Mouse (Mus musculus) MEL (cell line): ENCODE measurements at regions not wholly inside any gene's neighbourhood (a gene's known extent, or its start where the extent isn't known, plus 50 kb on each side); places are given as distances from the start of the nearest gene placed in this dataset.

Experiments used
- DNase-seq: peaks from one replicate; pipeline ENCODE4 v3.0.0; 2011; ENCODE audit warnings: low read depth, low spot score
- H3K27ac ChIP-seq: 2 replicates; pipeline ENCODE4 v1.5.1; 2012; ENCODE audit warnings: low read depth, mild to moderate bottlenecking, control low read depth, low read length, moderate library complexity; ENCODE audit not compliant: control insufficient read depth
- H3K27me3 ChIP-seq, 2 experiments: fragments of 150-350 bp in 1 of 2; sonication (generic) in 1 of 2; 2 replicates each; pipeline ENCODE4 v1.6.1; 2012; ENCODE audit warnings: low read length in 2 of 2, mild to moderate bottlenecking in 2 of 2, improper control_type of control experiment in 1 of 2, moderate library complexity in 1 of 2; ENCODE audit not compliant: insufficient read depth in 2 of 2, control insufficient read depth in 1 of 2
- H3K36me3 ChIP-seq, 2 experiments: 2 replicates each; pipeline ENCODE4 v1.6.1; 2012 to 2014; ENCODE audit warnings: low read length in 2 of 2, improper control_type of control experiment in 1 of 2, inconsistent platforms in 1 of 2, mild to moderate bottlenecking in 1 of 2; ENCODE audit not compliant: insufficient read depth in 2 of 2, control insufficient read depth in 1 of 2
- H3K4me1 ChIP-seq, 2 experiments: fragments of 150-350 bp in 1 of 2; sonication (generic) in 1 of 2; 2 replicates each; pipeline ENCODE4 v1.6.1; 2012; ENCODE audit warnings: low read length in 2 of 2, improper control_type of control experiment in 1 of 2, mild to moderate bottlenecking in 1 of 2; ENCODE audit not compliant: insufficient read depth in 2 of 2, control insufficient read depth in 1 of 2
- H3K4me3 ChIP-seq, 2 experiments: fragments of 150-350 bp in 1 of 2; sonication (generic) in 1 of 2; 2 replicates each; pipeline ENCODE4 v1.5.1; 2012; ENCODE audit warnings: low read depth in 2 of 2, low read length in 2 of 2, mild to moderate bottlenecking in 2 of 2, moderate library complexity in 2 of 2, control low read depth in 1 of 2, improper control_type of control experiment in 1 of 2; ENCODE audit not compliant: control insufficient read depth in 1 of 2, insufficient read depth in 1 of 2
- H3K79me2 ChIP-seq: 2 replicates; pipeline ENCODE4 v1.6.1; 2012; ENCODE audit warnings: mild to moderate bottlenecking, low read length, moderate library complexity; ENCODE audit not compliant: control insufficient read depth, poor library complexity, insufficient read depth
- H3K9ac ChIP-seq: 2 replicates; pipeline ENCODE4 v1.6.1; 2012; ENCODE audit warnings: low read depth, mild to moderate bottlenecking, control low read depth, low read length, moderate library complexity; ENCODE audit not compliant: control insufficient read depth, poor library complexity, severe bottlenecking
- H3K9me3 ChIP-seq: fragments of 150-350 bp; sonication (generic); replicated peaks from 2 replicates; pipeline ENCODE4 v1.6.1; 2012; ENCODE audit warnings: mild to moderate bottlenecking, low read length, improper control_type of control experiment, moderate library complexity; ENCODE audit not compliant: insufficient read depth
- CHD2 ChIP-seq: IDR thresholded peaks from 2 replicates; pipeline ENCODE4 v1.6.1; 2011; ENCODE audit warnings: low read length, improper control_type of control experiment
- CTCF ChIP-seq, 3 experiments: IDR thresholded peaks in 2 of 3; conservative IDR thresholded peaks in 1 of 3; 2 replicates each; pipeline ENCODE4 v1.5.1; 2011 to 2012; ENCODE audit warnings: low read length in 3 of 3, low read depth in 2 of 3, mild to moderate bottlenecking in 2 of 3, improper control_type of control experiment in 1 of 3, inconsistent platforms in 1 of 3, mixed read lengths in 1 of 3, moderate library complexity in 1 of 3; ENCODE audit not compliant: control insufficient read depth in 1 of 3, insufficient read depth in 1 of 3, poor library complexity in 1 of 3, severe bottlenecking in 1 of 3
- E2F4 ChIP-seq: IDR thresholded peaks from 2 replicates; pipeline ENCODE4 v1.6.1; 2011; ENCODE audit warnings: low read depth, low read length, improper control_type of control experiment, borderline replicate concordance
- HCFC1 ChIP-seq: IDR thresholded peaks from 2 replicates; pipeline ENCODE4 v1.6.1; 2012; ENCODE audit warnings: low read depth, mild to moderate bottlenecking, inconsistent platforms, low read length, improper control_type of control experiment, moderate library complexity
- KAT2A ChIP-seq: conservative IDR thresholded peaks from 2 replicates; pipeline ENCODE4 v1.6.1; 2012; ENCODE audit warnings: low read depth, low read length, improper control_type of control experiment, inconsistent platforms
- MAFK ChIP-seq: IDR thresholded peaks from 2 replicates; pipeline ENCODE4 v1.6.1; 2011; ENCODE audit warnings: low read depth, mild to moderate bottlenecking, low read length, improper control_type of control experiment, borderline replicate concordance
- MAX ChIP-seq: IDR thresholded peaks from 2 replicates; pipeline ENCODE4 v1.6.1; 2011; ENCODE audit warnings: low read length, improper control_type of control experiment
- MXI1 ChIP-seq: IDR thresholded peaks from 2 replicates; pipeline ENCODE4 v1.6.1; 2011; ENCODE audit warnings: mild to moderate bottlenecking, low read depth, low read length, improper control_type of control experiment
- MYB ChIP-seq: IDR thresholded peaks from 2 replicates; pipeline ENCODE4 v1.6.1; 2011; ENCODE audit warnings: mild to moderate bottlenecking, low read depth, low read length, improper control_type of control experiment
- MYC ChIP-seq: IDR thresholded peaks from 2 replicates; pipeline ENCODE4 v1.6.1; 2011; ENCODE audit warnings: low read depth, mild to moderate bottlenecking, low read length, improper control_type of control experiment, moderate library complexity
- NELFE ChIP-seq: IDR thresholded peaks from 2 replicates; pipeline ENCODE4 v1.6.1; 2011; ENCODE audit warnings: low read depth, low read length, improper control_type of control experiment
- POLR2A ChIP-seq, 2 experiments: IDR thresholded peaks; 2 replicates each; pipeline ENCODE4 v1.6.1; 2011 to 2012; ENCODE audit warnings: low read length in 2 of 2, mild to moderate bottlenecking in 2 of 2, control low read depth in 1 of 2, improper control_type of control experiment in 1 of 2, low read depth in 1 of 2, moderate library complexity in 1 of 2; ENCODE audit not compliant: control insufficient read depth in 1 of 2, insufficient read depth in 1 of 2, poor library complexity in 1 of 2
- POLR2AphosphoS2 ChIP-seq: IDR thresholded peaks from 2 replicates; pipeline ENCODE4 v1.6.1; 2011; ENCODE audit warnings: low read length, improper control_type of control experiment
- POLR2AphosphoS5 ChIP-seq: IDR thresholded peaks from 2 replicates; pipeline ENCODE4 v1.6.1; 2012; ENCODE audit warnings: low read depth, borderline replicate concordance, mild to moderate bottlenecking, inconsistent platforms, low read length, moderate library complexity, mixed read lengths
- RAD21 ChIP-seq: IDR thresholded peaks from 2 replicates; pipeline ENCODE4 v1.6.1; 2011; ENCODE audit warnings: mild to moderate bottlenecking, low read depth, low read length, improper control_type of control experiment
- RCOR1 ChIP-seq: IDR thresholded peaks from 2 replicates; pipeline ENCODE4 v1.6.1; 2012; ENCODE audit warnings: low read depth, mild to moderate bottlenecking, inconsistent platforms, low read length, improper control_type of control experiment
- SMC3 ChIP-seq: IDR thresholded peaks from 2 replicates; pipeline ENCODE4 v1.6.1; 2011; ENCODE audit warnings: low read depth, low read length, improper control_type of control experiment
- TAL1 ChIP-seq: IDR thresholded peaks from 2 replicates; pipeline ENCODE4 v1.6.1; 2012; ENCODE audit warnings: mild to moderate bottlenecking, inconsistent platforms, low read length, moderate library complexity, mixed read lengths
- TBP ChIP-seq: IDR thresholded peaks from 2 replicates; pipeline ENCODE4 v1.8.0; 2011; ENCODE audit warnings: low read depth, low read length, improper control_type of control experiment
- USF2 ChIP-seq, 2 experiments: IDR thresholded peaks; 2 replicates each; pipeline ENCODE4 v1.6.1; 2011 to 2012; ENCODE audit warnings: improper control_type of control experiment in 2 of 2, low read length in 2 of 2, borderline replicate concordance in 1 of 2, inconsistent platforms in 1 of 2, low read depth in 1 of 2, mild to moderate bottlenecking in 1 of 2; ENCODE audit not compliant: insufficient read depth in 1 of 2
- ZMIZ1 ChIP-seq: IDR thresholded peaks from 2 replicates; pipeline ENCODE4 v1.6.1; 2012; ENCODE audit warnings: low read depth, mild to moderate bottlenecking, inconsistent platforms, low read length, improper control_type of control experiment, moderate library complexity

GRCm38 (mm10) chr3:133726831-133727230 lies 181.9 kb upstream of the Tet2 start:
- no peak overlapping the region for H3K4me3 ChIP-seq
- no peak for DNase-seq
- H3K4me1 ChIP-seq: no peaks in the 10 kb centered on the region
- no peak overlapping the region for H3K27ac ChIP-seq
- H3K36me3 ChIP-seq: no peaks in the 10 kb centered on the region
- TF ChIP-seq TAL1 (no peak), MYB (no peak), NELFE (no peak), USF2 (IDR thresholded peaks at IDR 0.05; ENCODE audit: borderline replicate concordance in 1 of 2, insufficient read depth in 1 of 2, low read depth in 1 of 2, low read length in 2 of 2) (no peak), RAD21 (no peak), TBP (no peak), POLR2AphosphoS2 (no peak), MAFK (no peak), MAX (no peak), HCFC1 (no peak), RCOR1 (no peak), E2F4 (no peak), CTCF (IDR thresholded peaks at IDR 0.05 in 2 of 3, conservative IDR thresholded peaks at IDR 0.05 in 1 of 3; ENCODE audit: control insufficient read depth in 1 of 3, insufficient read depth in 1 of 3, low read depth in 2 of 3, low read length in 3 of 3, poor library complexity in 1 of 3, severe bottlenecking in 1 of 3) (no peak)
- no peaks in the 10 kb centered on the region for H3K79me2 ChIP-seq
- H3K9me3 ChIP-seq: no peaks in the 10 kb centered on the region
- no peaks in the 10 kb centered on the region; a peak in 1 of 4 replicates for H3K27me3 ChIP-seq
- no peak overlapping the region for H3K9ac ChIP-seq

DNA sequence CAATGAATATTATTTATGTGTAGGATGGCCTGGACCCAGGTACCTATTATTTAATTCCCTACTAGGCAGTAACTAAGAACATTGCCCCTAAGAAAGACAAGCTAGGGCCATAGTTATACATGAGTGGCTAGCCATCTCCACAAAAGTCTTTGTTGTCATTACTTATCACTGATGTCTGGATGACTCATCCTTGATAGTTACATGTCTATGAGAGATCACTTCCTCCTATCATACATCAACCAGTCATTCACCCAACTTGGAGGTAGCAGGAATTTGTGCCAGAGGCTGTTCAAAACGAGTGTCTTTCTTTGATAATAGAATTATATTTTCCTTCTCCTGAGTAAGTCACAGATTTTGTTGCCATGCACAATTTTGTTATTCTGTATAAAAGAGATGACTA lies 190.7 kb upstream of the Tet2 start:
- H3K9ac ChIP-seq: no peak overlapping the region
- no peak overlapping the region for H3K27ac ChIP-seq
- H3K79me2 ChIP-seq: no peaks in the 10 kb centered on the region
- TF ChIP-seq SMC3 (no peak), MXI1 (no peak), CTCF (IDR thresholded peaks at IDR 0.05 in 2 of 3, conservative IDR thresholded peaks at IDR 0.05 in 1 of 3; ENCODE audit: control insufficient read depth in 1 of 3, insufficient read depth in 1 of 3, low read depth in 2 of 3, low read length in 3 of 3, poor library complexity in 1 of 3, severe bottlenecking in 1 of 3) (no peak), E2F4 (no peak), RCOR1 (no peak), POLR2A (IDR thresholded peaks at IDR 0.05; ENCODE audit: control insufficient read depth in 1 of 2, insufficient read depth in 1 of 2, low read depth in 1 of 2, low read length in 2 of 2, poor library complexity in 1 of 2) (no peak), ZMIZ1 (no peak), KAT2A (no peak), POLR2AphosphoS2 (no peak), MYC (no peak), CHD2 (no peak), MAFK (no peak), POLR2AphosphoS5 (no peak)
- H3K9me3 ChIP-seq: no peaks in the 10 kb centered on the region
- H3K4me3 ChIP-seq: no peak overlapping the region
- no peak for DNase-seq
- no peaks in the 10 kb centered on the region for H3K27me3 ChIP-seq
- no peaks in the 10 kb centered on the region for H3K36me3 ChIP-seq
- no peaks in the 10 kb centered on the region for H3K4me1 ChIP-seq
